In genomic region chr4:154012132-154012882, GRCm38 (mm10) we compare ENCODE assay signal across 9 mouse cellular contexts. TPM values are rescaled to one million over a fixed set of nuclear protein-coding genes. Genes with fewer than 3 reads are reported as not detected.
DNase-seq lines count a peak whose midpoint lies in the region; ATAC-seq lines count a peak whose summit lies in the region.
"Had no signal": no experiment of that assay in that cellular context is flagged by ENCODE, and none has a peak within 500 bp of the region (broad histone marks: within the 10 kb centered on the region; RNA-seq: fewer than 3 reads in every experiment).

No protein-coding gene starts in this region.

- H3K9ac ChIP-seq in lung, embryonic 15.5 days, result peak overlapping the region; percentile 84
- peak overlapping the region; percentile 98 for H3K9ac ChIP-seq in limb, embryonic 13.5 days
- peak overlapping the region; percentile 97 for H3K9ac ChIP-seq in neural tube, embryonic 13.5 days

- H3K27me3 ChIP-seq in lung, embryonic 15.5 days, result no peaks in the 10 kb centered on the region
- no peaks in the 10 kb centered on the region for H3K27me3 ChIP-seq in limb, embryonic 13.5 days
- no peaks in the 10 kb centered on the region for H3K27me3 ChIP-seq in neural tube, embryonic 13.5 days

- peak overlapping the region; percentile 41; the same call in 1 of the 2 replicates for H3K27ac ChIP-seq in lung, embryonic 15.5 days
- peak overlapping the region; percentile 52; the same call in 1 of the 2 replicates for H3K27ac ChIP-seq in limb, embryonic 13.5 days
- H3K27ac ChIP-seq in neural tube, embryonic 13.5 days (replicated peaks), result peak overlapping the region; percentile 77

- peaks cover 20% of the 10 kb centered on the region for H3K4me1 ChIP-seq in lung, embryonic 15.5 days
- H3K4me1 ChIP-seq in limb, embryonic 13.5 days, result peaks cover 25% of the 10 kb centered on the region
- peaks cover 35% of the 10 kb centered on the region for H3K4me1 ChIP-seq in neural tube, embryonic 13.5 days (replicated peaks)

- H3K36me3 ChIP-seq in lung, embryonic 15.5 days, result peaks cover 30% of the 10 kb centered on the region
- H3K36me3 ChIP-seq in limb, embryonic 13.5 days, result peaks cover 40% of the 10 kb centered on the region
- H3K36me3 ChIP-seq in neural tube, embryonic 13.5 days, result peaks cover 36% of the 10 kb centered on the region

- intact Hi-C loops in left cerebral cortex, postnatal 4 days (cut with DNase I), result no loop called here

- H3K4me3 ChIP-seq in lung, embryonic 15.5 days, result peak overlapping the region; percentile 81
- H3K4me3 ChIP-seq in limb, embryonic 13.5 days, result peak overlapping the region; percentile 100
- H3K4me3 ChIP-seq in neural tube, embryonic 13.5 days, result peak overlapping the region; percentile 100

- H3K4me2 ChIP-seq in lung, embryonic 15.5 days, result peak overlapping the region; percentile 79
- H3K4me2 ChIP-seq in limb, embryonic 13.5 days (replicated peaks), result peak overlapping the region; percentile 99
- H3K4me2 ChIP-seq in neural tube, embryonic 13.5 days, result peak overlapping the region; percentile 100

- WGBS in lung, embryonic 15.5 days, result under 1% methylated on average over 55 of the region's 55 CpGs
- WGBS in limb, embryonic 13.5 days, result 1% methylated on average over 55 of the region's 55 CpGs
- WGBS in neural tube, embryonic 13.5 days, result 3% methylated on average over 55 of the region's 55 CpGs

- peak; percentile 14; the same call in 1 of the 2 replicates for ATAC-seq in lung, embryonic 15.5 days (ENCODE audit: borderline replicate concordance, extremely low read depth, low FRiP score, low TSS enrichment)
- peak; percentile 53 for ATAC-seq in granulocyte monocyte progenitor cell, adult 5-6 weeks (replicated peaks; ENCODE audit: poor library complexity, severe bottlenecking)
- ATAC-seq in limb, embryonic 13.5 days (ENCODE audit: low FRiP score, low read depth), result no peak
- ATAC-seq in neural tube, embryonic 13.5 days (ENCODE audit: low read depth), result peak; percentile 3

- no peaks in the 10 kb centered on the region for H3K9me3 ChIP-seq in lung, embryonic 15.5 days
- H3K9me3 ChIP-seq in limb, embryonic 13.5 days, result no peaks in the 10 kb centered on the region
- H3K9me3 ChIP-seq in neural tube, embryonic 13.5 days, result no peaks in the 10 kb centered on the region

- DNase-seq in lung, postnatal 25 days (ENCODE audit: low spot score), result no peak
- peak; percentile 70 for DNase-seq in ZHBTc4 (ENCODE audit: low read depth, low spot score)
- no peak for DNase-seq in left cerebral cortex, postnatal 4 days
- DNase-seq in layer of hippocampus, postnatal 25 days (ENCODE audit: extremely low spot score in 1 of 2, low spot score in 1 of 2), result no peak

RNA-seq across cellular contexts. Expression of gene Lrrc47, which starts 0.8 kb away (rescaled TPM):
- 18.0 and 19.5 TPM in 2 replicates for polyA plus RNA-seq in lung, embryonic 15.5 days (2015; fragmentation: Nextera tagmentation; extraction: Ambion mirVana)
- total RNA-seq in granulocyte monocyte progenitor cell, adult 5-6 weeks (2014; fragmentation: Nextera tagmentation), result 15.7 and 22.7 TPM in 2 replicates
- total RNA-seq in granulocyte monocyte progenitor cell, adult 5-6 weeks (2017), result 23.5 and 32.4 TPM in 2 replicates
- polyA plus RNA-seq in limb, embryonic 13.5 days (2015; fragmentation: Nextera tagmentation; extraction: Ambion mirVana), result 19.6 and 20.5 TPM in 2 replicates
- polyA plus RNA-seq in neural tube, embryonic 13.5 days (2015; fragmentation: Nextera tagmentation; extraction: Ambion mirVana), result 24.0 and 25.2 TPM in 2 replicates
- total RNA-seq in left cerebral cortex, postnatal 4 days (2021), result 10 to 100 TPM; 54.2 to 59.9 TPM
- total RNA-seq in layer of hippocampus, postnatal 25 days (2021), result 10 to 100 TPM; 54.6 to 71.1 TPM

RNA-seq across cellular contexts. Expression of gene Smim1, which starts 13.7 kb away (rescaled TPM):
- polyA plus RNA-seq in lung, embryonic 15.5 days (2015; fragmentation: Nextera tagmentation; extraction: Ambion mirVana), result 28.9 and 39.3 TPM in 2 replicates
- total RNA-seq in granulocyte monocyte progenitor cell, adult 5-6 weeks (2014; fragmentation: Nextera tagmentation), result not detected in 2 replicates
- 0.05 and 0.60 TPM in 2 replicates for total RNA-seq in granulocyte monocyte progenitor cell, adult 5-6 weeks (2017)
- 11.8 and 12.6 TPM in 2 replicates for polyA plus RNA-seq in limb, embryonic 13.5 days (2015; fragmentation: Nextera tagmentation; extraction: Ambion mirVana)
- polyA plus RNA-seq in neural tube, embryonic 13.5 days (2015; fragmentation: Nextera tagmentation; extraction: Ambion mirVana), result 7.8 and 9.3 TPM in 2 replicates
- total RNA-seq in left cerebral cortex, postnatal 4 days (2021), result 1 to 10 TPM; 2.0 to 2.1 TPM
- 1 to 10 TPM; 7.5 to 9.5 TPM for total RNA-seq in layer of hippocampus, postnatal 25 days (2021)

RNA-seq across cellular contexts. Expression of gene Ccdc27, which starts 30.2 kb away (rescaled TPM):
- not detected in 2 replicates for polyA plus RNA-seq in lung, embryonic 15.5 days (2015; fragmentation: Nextera tagmentation; extraction: Ambion mirVana)
- total RNA-seq in granulocyte monocyte progenitor cell, adult 5-6 weeks (2014; fragmentation: Nextera tagmentation), result not detected in 2 replicates
- not detected in 2 replicates for total RNA-seq in granulocyte monocyte progenitor cell, adult 5-6 weeks (2017)
- polyA plus RNA-seq in limb, embryonic 13.5 days (2015; fragmentation: Nextera tagmentation; extraction: Ambion mirVana), result not detected in 2 replicates
- polyA plus RNA-seq in neural tube, embryonic 13.5 days (2015; fragmentation: Nextera tagmentation; extraction: Ambion mirVana), result not detected in 2 replicates
- under 1 TPM; 0.22 to 0.30 TPM for total RNA-seq in left cerebral cortex, postnatal 4 days (2021)
- 1 to 10 TPM in 1 of 2 experiments, under 1 TPM in 1; 0.66 to 1.1 TPM for total RNA-seq in layer of hippocampus, postnatal 25 days (2021)
- total RNA-seq: heart, postnatal 14 days had no signal

RNA-seq across cellular contexts. Expression of gene Cep104, which starts 37.3 kb away (rescaled TPM):
- 16.8 and 18.0 TPM in 2 replicates for polyA plus RNA-seq in lung, embryonic 15.5 days (2015; fragmentation: Nextera tagmentation; extraction: Ambion mirVana)
- total RNA-seq in granulocyte monocyte progenitor cell, adult 5-6 weeks (2014; fragmentation: Nextera tagmentation), result 5.7 and 10.7 TPM in 2 replicates
- 4.2 and 6.9 TPM in 2 replicates for total RNA-seq in granulocyte monocyte progenitor cell, adult 5-6 weeks (2017)
- 16.9 TPM in 2 replicates for polyA plus RNA-seq in limb, embryonic 13.5 days (2015; fragmentation: Nextera tagmentation; extraction: Ambion mirVana)
- 16.4 and 19.8 TPM in 2 replicates for polyA plus RNA-seq in neural tube, embryonic 13.5 days (2015; fragmentation: Nextera tagmentation; extraction: Ambion mirVana)
- total RNA-seq in left cerebral cortex, postnatal 4 days (2021), result 10 to 100 TPM; 22.5 to 23.1 TPM
- 10 to 100 TPM; 31.0 to 31.3 TPM for total RNA-seq in layer of hippocampus, postnatal 25 days (2021)

RNA-seq across cellular contexts. Expression of gene Dffb, which starts 37.4 kb away (rescaled TPM):
- polyA plus RNA-seq in lung, embryonic 15.5 days (2015; fragmentation: Nextera tagmentation; extraction: Ambion mirVana), result 12.2 and 12.4 TPM in 2 replicates
- total RNA-seq in granulocyte monocyte progenitor cell, adult 5-6 weeks (2014; fragmentation: Nextera tagmentation), result 11.8 and 14.2 TPM in 2 replicates
- total RNA-seq in granulocyte monocyte progenitor cell, adult 5-6 weeks (2017), result 6.7 and 13.4 TPM in 2 replicates
- polyA plus RNA-seq in limb, embryonic 13.5 days (2015; fragmentation: Nextera tagmentation; extraction: Ambion mirVana), result 13.8 and 15.1 TPM in 2 replicates
- 10.9 and 12.8 TPM in 2 replicates for polyA plus RNA-seq in neural tube, embryonic 13.5 days (2015; fragmentation: Nextera tagmentation; extraction: Ambion mirVana)
- total RNA-seq in left cerebral cortex, postnatal 4 days (2021), result 10 to 100 TPM; 15.1 to 17.0 TPM
- total RNA-seq in layer of hippocampus, postnatal 25 days (2021), result 10 to 100 TPM in 1 of 2 experiments, 1 to 10 TPM in 1; 8.3 to 11.9 TPM
